Mouse (Mus musculus) heart, adult 2 months (tissue): ENCODE results near the gene Gm36079. TPM values are rescaled to one million over a fixed set of nuclear protein-coding genes. Genes with fewer than 3 reads are reported as not detected.
"Not testable (repeated sequence)": the region's sequence is repeated elsewhere in the genome, so short reads cannot be mapped to it uniquely, and the experiment has no call there.

Experiments used
- DNase-seq, 2 experiments: peaks; one replicate each; pipeline ENCODE4 v3.0.0; 2021
- H3K27ac ChIP-seq: fragments of 200-600 bp; 2 replicates; pipeline ENCODE4 v1.8.1; 2022
- H3K27me3 ChIP-seq: fragments of 200-500 bp; 2 replicates; pipeline ENCODE4 v1.6.1; 2012; ENCODE audit warnings: mild to moderate bottlenecking, low read length, inconsistent platforms, mixed read lengths; ENCODE audit not compliant: control insufficient read depth, insufficient read depth
- H3K36me3 ChIP-seq: fragments of 200-500 bp; 2 replicates; pipeline ENCODE4 v1.6.1; 2012; ENCODE audit warnings: low read length, inconsistent platforms; ENCODE audit not compliant: control insufficient read depth, insufficient read depth
- H3K4me1 ChIP-seq: fragments of 200-500 bp; 2 replicates; pipeline ENCODE4 v1.6.1; 2011; ENCODE audit warnings: low read length; ENCODE audit not compliant: control insufficient read depth, insufficient read depth
- H3K4me3 ChIP-seq: fragments of 200-600 bp; 2 replicates; pipeline ENCODE4 v1.8.1; 2022
- H3K79me2 ChIP-seq: fragments of 200-500 bp; replicated peaks from 2 replicates; pipeline ENCODE4 v1.6.1; 2012; ENCODE audit warnings: mild to moderate bottlenecking, inconsistent platforms, low read length, moderate library complexity, mixed read lengths; ENCODE audit not compliant: control insufficient read depth, insufficient read depth
- H3K9ac ChIP-seq: fragments of 200-500 bp; 2 replicates; pipeline ENCODE4 v1.6.1; 2012; ENCODE audit warnings: low read depth, mild to moderate bottlenecking, control low read depth, inconsistent platforms, low read length, mixed read lengths
- WGBS: fragments of 180-500 bp; shearing (Covaris S2); methylation state at CpG from one replicate; pipeline ENCODE4 v1.1.7; 2018; 5-methylcytosine and 5-hydroxymethylcytosine counted together
- intact Hi-C: fragments of 180-260 bp; cut with DNase I; formaldehyde crosslinking; loops from one replicate; pipeline ENCODE4 v1.15.1; 2025
- long read RNA-seq: library from polyadenylated mRNA; stranded (forward); transcript quantifications from one replicate; pipeline ENCODE4 v2.0.0, GENCODE M21; 2021
- polyA plus RNA-seq: library from polyadenylated mRNA; depleted of rRNA; stranded (reverse); fragments of >200 nt; gene quantifications from 2 replicates; pipeline ENCODE4 v1.2.3, GENCODE M21; 2012; rRNA removed
- total RNA-seq, 2 experiments: library from RNA; stranded (reverse); gene quantifications; 2 replicates each; pipeline ENCODE4 v1.2.3; 2021

Gm36079 gene
- total RNA-seq (not detected), polyA plus RNA-seq (not detected in 2 replicates)
- long read RNA-seq = 0 reads

- DNase-seq, intact Hi-C loops, H3K9ac ChIP-seq, H3K27me3 ChIP-seq, H3K36me3 ChIP-seq, H3K27ac ChIP-seq, H3K79me2 ChIP-seq, H3K4me3 ChIP-seq, H3K4me1 ChIP-seq: not testable (repeated sequence)
- WGBS = 0% methylated on average over 3 of the region's 17 CpGs
Observed at GRCm38 (mm10) chr13:120026911-120027310, at the start of gene Gm36079. Gene Gm36079, minus strand, starts transcription at chr13:120027011.

- H3K4me3 ChIP-seq, H3K27me3 ChIP-seq, DNase-seq, H3K4me1 ChIP-seq, H3K36me3 ChIP-seq, intact Hi-C loops, H3K27ac ChIP-seq, H3K9ac ChIP-seq, H3K79me2 ChIP-seq: not testable (repeated sequence)
- WGBS = no CpG with 5 or more reads among the region's 13 CpGs
Observed at GRCm38 (mm10) chr13:120070878-120071277, 44.1 kb upstream of the Gm36079 start.

GRCm38 (mm10) chr13:120070012-120070598 is 43.3 kb upstream of the Gm36079 start:
- H3K4me1 ChIP-seq, H3K9ac ChIP-seq, H3K4me3 ChIP-seq, intact Hi-C loops, H3K27me3 ChIP-seq, H3K27ac ChIP-seq, H3K36me3 ChIP-seq, H3K79me2 ChIP-seq, DNase-seq: not testable (repeated sequence)
- no CpG with 5 or more reads among the region's 12 CpGs for WGBS

DNA sequence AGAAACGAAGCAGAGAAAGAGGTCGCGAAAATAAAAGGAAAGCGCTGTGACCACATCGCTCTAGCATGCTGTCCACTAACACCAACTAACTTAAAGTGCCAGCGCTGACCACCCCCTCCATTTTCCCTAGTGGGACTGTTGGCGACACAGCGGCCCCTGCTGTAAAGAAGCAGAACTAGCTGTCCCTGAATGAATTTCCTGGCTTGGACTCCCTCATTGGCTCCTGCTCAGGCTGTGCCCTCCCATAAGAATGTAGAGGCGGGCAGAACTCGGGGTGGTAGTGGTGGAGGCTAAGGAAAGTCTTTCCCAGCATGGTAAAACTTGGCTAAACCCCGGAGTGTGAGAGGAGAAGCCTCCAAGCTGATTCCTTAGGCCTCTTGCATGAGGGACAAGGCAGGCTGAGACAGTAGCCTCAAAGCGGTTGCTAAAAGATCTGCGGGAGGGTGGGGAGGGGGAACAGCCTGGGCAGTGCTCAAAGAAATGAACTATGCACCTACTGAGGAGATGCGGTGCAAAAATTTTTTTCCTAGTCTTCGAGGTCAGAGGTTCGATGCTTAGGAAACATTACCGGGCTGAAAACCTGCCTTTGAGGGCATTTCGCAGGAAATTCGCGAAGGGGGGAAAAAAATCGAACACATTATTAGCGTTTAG is 36.8 kb upstream of the Gm36079 start:
- H3K4me1 ChIP-seq, H3K27ac ChIP-seq, intact Hi-C loops, H3K79me2 ChIP-seq, H3K4me3 ChIP-seq, H3K36me3 ChIP-seq, H3K9ac ChIP-seq, H3K27me3 ChIP-seq, DNase-seq: not testable (repeated sequence)
- WGBS = no CpG with 5 or more reads among the region's 22 CpGs

DNA sequence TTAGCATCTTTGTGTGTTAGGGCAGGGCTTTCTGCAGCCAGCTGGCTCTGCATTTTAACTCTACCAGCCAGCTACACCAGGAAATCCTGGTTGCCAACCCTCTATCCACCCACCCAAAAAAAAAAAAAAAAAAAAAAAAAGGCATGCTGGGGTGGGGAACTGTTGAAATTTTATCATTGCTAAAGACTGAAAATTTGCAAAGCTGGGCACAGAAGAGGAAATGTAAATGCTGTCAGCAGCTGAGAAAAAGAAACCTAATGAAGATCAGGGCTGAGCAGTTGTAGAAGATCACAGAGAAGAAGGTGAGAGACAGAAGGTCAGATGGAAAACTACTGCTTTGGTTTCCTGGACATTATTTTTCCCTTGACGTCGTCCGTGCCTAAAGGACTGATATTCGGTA is 36.1 kb upstream of the Gm36079 start:
- WGBS = no CpG with 5 or more reads among the region's 4 CpGs
- intact Hi-C loops, H3K79me2 ChIP-seq, H3K36me3 ChIP-seq, H3K27ac ChIP-seq, H3K4me3 ChIP-seq, DNase-seq, H3K9ac ChIP-seq, H3K4me1 ChIP-seq, H3K27me3 ChIP-seq: not testable (repeated sequence)

DNA sequence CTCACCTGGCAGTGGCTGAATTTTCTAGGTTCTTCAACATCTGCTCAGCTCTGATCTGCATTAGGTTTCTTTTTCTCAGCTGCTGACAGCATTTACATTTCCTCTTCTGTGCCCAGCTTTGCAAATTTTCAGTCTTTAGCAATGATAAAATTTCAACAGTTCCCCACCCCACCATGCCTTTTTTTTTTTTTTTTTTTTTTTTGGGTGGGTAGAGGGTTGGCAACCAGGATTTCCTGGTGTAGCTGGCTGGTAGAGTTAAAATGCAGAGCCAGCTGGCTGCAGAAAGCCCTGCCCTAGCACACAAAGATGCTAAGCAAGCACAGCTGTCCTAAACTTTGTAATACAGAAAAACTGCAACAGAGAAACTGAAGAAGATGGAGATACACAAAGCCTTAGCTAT is 25.3 kb upstream of the Gm36079 start, which contains the start of gene Gm21188:
Gene Gm21188 (minus strand): TSS at position 110 of the 400 bp plus-strand sequence.
- H3K4me3 ChIP-seq, intact Hi-C loops, H3K27ac ChIP-seq, H3K9ac ChIP-seq, DNase-seq, H3K27me3 ChIP-seq, H3K36me3 ChIP-seq, H3K79me2 ChIP-seq, H3K4me1 ChIP-seq: not testable (repeated sequence)

- DNase-seq, H3K9ac ChIP-seq, intact Hi-C loops, H3K36me3 ChIP-seq, H3K79me2 ChIP-seq, H3K4me1 ChIP-seq, H3K4me3 ChIP-seq, H3K27ac ChIP-seq, H3K27me3 ChIP-seq: not testable (repeated sequence)
- no CpG with 5 or more reads among the region's 5 CpGs for WGBS
Observed at GRCm38 (mm10) chr13:120048608-120049007, 21.8 kb upstream of the Gm36079 start.

DNA sequence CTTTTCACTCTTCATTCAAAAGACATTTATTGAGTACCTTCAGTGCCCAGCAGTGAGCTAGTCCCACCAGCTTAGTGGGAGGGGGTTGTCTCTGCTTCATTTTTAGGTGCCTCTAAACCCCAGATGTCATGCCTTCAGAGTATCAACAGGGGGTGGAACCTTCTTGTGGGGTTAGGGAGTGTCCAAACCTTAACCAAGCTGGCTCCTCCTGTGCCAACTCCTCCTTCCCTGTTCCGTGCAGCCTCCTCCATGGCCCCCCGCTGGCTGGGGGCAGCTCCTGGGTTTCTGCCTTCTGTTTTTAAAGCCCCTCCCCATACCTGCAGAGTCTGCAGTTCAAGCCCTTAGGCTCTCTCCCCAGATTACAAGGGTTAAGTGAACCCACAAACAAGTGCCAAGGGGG is 21.4 kb upstream of the Gm36079 start:
- no CpG with 5 or more reads among the region's 2 CpGs for WGBS
- DNase-seq = not testable (repeated sequence)

DNA sequence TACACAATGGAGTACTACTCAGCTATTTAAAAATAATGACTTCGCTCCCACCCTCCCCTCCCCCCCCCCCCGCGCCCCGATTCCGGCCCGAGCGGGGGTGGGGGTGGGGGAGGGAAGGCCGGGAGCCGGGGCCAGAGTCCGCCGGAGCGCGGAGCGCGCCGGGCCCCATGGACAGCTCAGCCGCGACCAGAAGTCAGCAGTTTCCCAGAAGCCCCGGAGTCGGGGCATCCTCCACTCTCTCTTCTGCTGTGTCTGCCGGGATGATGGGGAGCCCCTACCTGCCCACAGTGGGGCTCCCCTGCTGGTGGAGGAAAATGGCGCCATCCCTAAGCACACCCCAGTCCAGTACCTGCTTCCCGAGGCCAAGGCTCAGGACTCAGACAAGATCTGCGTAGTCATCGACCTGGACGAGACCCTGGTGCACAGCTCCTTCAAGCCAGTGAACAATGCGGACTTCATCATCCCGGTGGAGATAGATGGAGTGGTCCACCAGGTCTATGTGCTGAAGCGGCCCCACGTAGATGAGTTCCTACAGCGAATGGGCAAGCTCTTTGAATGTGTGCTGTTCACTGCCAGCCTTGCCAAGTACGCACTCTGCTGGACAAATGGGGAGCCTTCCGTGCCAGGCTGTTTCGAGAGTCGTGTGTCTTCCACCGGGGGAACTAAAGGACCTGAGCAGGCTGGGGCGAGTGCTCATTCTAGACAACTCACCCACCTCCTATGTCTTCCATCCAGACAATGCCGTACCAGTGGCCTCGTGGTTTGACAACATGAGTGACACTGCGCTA is 19.8 kb upstream of the Gm36079 start:
- H3K79me2 ChIP-seq, intact Hi-C loops: not testable (repeated sequence)
- WGBS = 6% methylated on average over 14 of the region's 40 CpGs

More for the DNA sequence above, 21.4 kb upstream of the Gm36079 start:
- H3K4me1 ChIP-seq, H3K79me2 ChIP-seq, H3K36me3 ChIP-seq, H3K4me3 ChIP-seq, H3K27ac ChIP-seq, intact Hi-C loops, H3K9ac ChIP-seq, H3K27me3 ChIP-seq: not testable (repeated sequence)

More for the DNA sequence above, 19.8 kb upstream of the Gm36079 start:
- not testable (repeated sequence) for H3K4me3 ChIP-seq, H3K36me3 ChIP-seq, DNase-seq, H3K4me1 ChIP-seq, H3K9ac ChIP-seq, H3K27ac ChIP-seq, H3K27me3 ChIP-seq
